Mouse (Mus musculus) kidney, adult 2 months (tissue): ENCODE results near the gene Dnah14.

Experiments
- CTCF ChIP-seq: fragments of 200-500 bp; conservative IDR thresholded peaks from 2 replicates; pipeline ENCODE4 v1.5.1; 2011; ENCODE audit warnings: low read depth, mild to moderate bottlenecking, control low read depth, low read length, moderate library complexity, mixed read lengths; ENCODE audit not compliant: insufficient read depth, insufficient read length
- POLR2A ChIP-seq: fragments of 200-500 bp; IDR thresholded peaks from one replicate; pipeline ENCODE4 v1.6.1; 2011; ENCODE audit warnings: low read depth, low read length, control low read depth

GRCm38 (mm10) chr1:181537627-181538525 is 38.5 kb upstream of the Dnah14 start:
- TF ChIP-seq CTCF = no peak
- TF ChIP-seq POLR2A = no peak
